Mouse (Mus musculus) heart, adult 11 months (tissue): ENCODE measurements around the gene Tbkbp1.
A peak's percentile ranks its signal among the peaks of the same experiment; 100 is the strongest.

Experiments
- DNase-seq: peaks from one replicate; pipeline ENCODE4 v3.0.0; 2022

The Tbkbp1 gene

GRCm38 (mm10) chr11:97152662-97153287 lies 1.5 kb upstream of the Tbkbp1 start:
- DNase-seq: peak; percentile 93

- DNase-seq: peak; percentile 95
These were observed 730 bp upstream of the Tbkbp1 start for GRCm38 (mm10) chr11:97152023-97152426.

- DNase-seq: peak; percentile 98
These were observed 624 bp downstream of the Tbkbp1 start for GRCm38 (mm10) chr11:97150411-97151330.

GRCm38 (mm10) chr11:97149995-97150410 lies 1.3 kb downstream of the Tbkbp1 start:
- peak; percentile 99 for DNase-seq

GRCm38 (mm10) chr11:97149026-97149425 lies 2.3 kb downstream of the Tbkbp1 start:
- DNase-seq: peak; percentile 95

GRCm38 (mm10) chr11:97148591-97148990 lies 2.7 kb downstream of the Tbkbp1 start:
- peak; percentile 93 for DNase-seq

- peak; percentile 88 for DNase-seq
These were observed 4.0 kb downstream of the Tbkbp1 start for GRCm38 (mm10) chr11:97147333-97147732.

GRCm38 (mm10) chr11:97146724-97147123 lies 4.6 kb downstream of the Tbkbp1 start:
- peak; percentile 97 for DNase-seq

GRCm38 (mm10) chr11:97145951-97146350 lies 5.3 kb downstream of the Tbkbp1 start:
- peak; percentile 89 for DNase-seq

GRCm38 (mm10) chr11:97145320-97145719 lies 6.0 kb downstream of the Tbkbp1 start:
- DNase-seq: peak; percentile 88

- peak; percentile 89 for DNase-seq
These were observed 7.9 kb downstream of the Tbkbp1 start for GRCm38 (mm10) chr11:97143196-97143900.

GRCm38 (mm10) chr11:97142159-97142608 lies 9.1 kb downstream of the Tbkbp1 start:
- peak; percentile 95 for DNase-seq

GRCm38 (mm10) chr11:97140811-97141210 lies 10.5 kb downstream of the Tbkbp1 start:
- DNase-seq: peak; percentile 84

GRCm38 (mm10) chr11:97139256-97139655 lies 12.0 kb downstream of the Tbkbp1 start:
- peak; percentile 91 for DNase-seq

GRCm38 (mm10) chr11:97138554-97139226 lies 12.6 kb downstream of the Tbkbp1 start:
- peak; percentile 93 for DNase-seq

GRCm38 (mm10) chr11:97133270-97133669 lies 18.0 kb downstream of the Tbkbp1 start:
- no peak for DNase-seq

- no peak for DNase-seq
These were observed 19.1 kb downstream of the Tbkbp1 start for GRCm38 (mm10) chr11:97132185-97132584.

- DNase-seq: no peak
These were observed 19.6 kb downstream of the Tbkbp1 start for GRCm38 (mm10) chr11:97131683-97132082.

- no peak for DNase-seq
These were observed 21.0 kb downstream of the Tbkbp1 start for GRCm38 (mm10) chr11:97130318-97130717.

- DNase-seq: no peak
These were observed 22.3 kb downstream of the Tbkbp1 start for GRCm38 (mm10) chr11:97128956-97129355.

GRCm38 (mm10) chr11:97127470-97128223 lies 23.6 kb downstream of the Tbkbp1 start:
- no peak for DNase-seq
